Mouse (Mus musculus) stomach, postnatal 0 days (tissue): ENCODE measurements at regions not wholly inside any gene's neighbourhood (a gene's known extent, or its start where the extent isn't known, plus 50 kb on each side); places are given as distances from the start of the nearest gene placed in this dataset.
A peak's percentile ranks its signal among the peaks of the same experiment; 100 is the strongest.

ENCODE experiments used
- ATAC-seq: fragments of 200-750 bp; cut with Nextera tagmentation; 2 replicates; pipeline ENCODE4 v1.8.0; 2017; ENCODE audit not compliant: low FRiP score, low TSS enrichment
- DNase-seq: peaks from one replicate; pipeline ENCODE4 v3.0.0-alpha.2; 2016; ENCODE audit warnings: low spot score
- H3K27ac ChIP-seq: fragments of 300-500 bp; sonication (generic); replicated peaks from 2 replicates; pipeline ENCODE4 v1.5.1; 2014; ENCODE audit warnings: mild to moderate bottlenecking, control low read depth
- H3K27me3 ChIP-seq: fragments of 300-500 bp; sonication (generic); 2 replicates; pipeline ENCODE4 v1.6.1; 2014; ENCODE audit warnings: low read length; ENCODE audit not compliant: control insufficient read depth, insufficient read depth
- H3K36me3 ChIP-seq: fragments of 300-500 bp; sonication (generic); 2 replicates; pipeline ENCODE4 v1.6.1; 2014; ENCODE audit warnings: low read length, mixed read lengths; ENCODE audit not compliant: control insufficient read depth, insufficient read depth
- H3K4me1 ChIP-seq: fragments of 300-500 bp; sonication (generic); replicated peaks from 2 replicates; pipeline ENCODE4 v1.6.1; 2014; ENCODE audit warnings: antibody characterized with exemption; ENCODE audit not compliant: control insufficient read depth, insufficient read depth
- H3K4me2 ChIP-seq: fragments of 300-500 bp; sonication (generic); replicated peaks from 2 replicates; pipeline ENCODE4 v1.6.1; 2014; ENCODE audit warnings: low read depth, mild to moderate bottlenecking, control low read depth, moderate library complexity
- H3K4me3 ChIP-seq: fragments of 300-500 bp; sonication (generic); 2 replicates; pipeline ENCODE4 v1.5.1; 2014; ENCODE audit warnings: low read depth, low read length, control low read depth
- H3K9ac ChIP-seq: fragments of 300-500 bp; sonication (generic); 2 replicates; pipeline ENCODE4 v1.6.1; 2014; ENCODE audit warnings: mild to moderate bottlenecking, low read length, control low read depth, mixed read lengths
- H3K9me3 ChIP-seq: fragments of 300-500 bp; sonication (generic); 2 replicates; pipeline ENCODE4 v1.6.1; 2016; ENCODE audit warnings: low read length; ENCODE audit not compliant: control insufficient read depth
- CTCF ChIP-seq: IDR thresholded peaks from 2 replicates; pipeline ENCODE4 v1.5.1; 2016; ENCODE audit warnings: antibody characterized with exemption, low read depth, mild to moderate bottlenecking, moderate library complexity
- EP300 ChIP-seq: optimal IDR thresholded peaks from 2 replicates; pipeline ENCODE3; 2016; ENCODE audit warnings: antibody characterized with exemption
- WGBS: fragments of 180-500 bp; shearing (Covaris S2); extraction: QIAGEN DNeasy Blood & Tissue Kit; methylation state at CpG from one replicate; pipeline ENCODE4 v1.1.7; 2014; 5-methylcytosine and 5-hydroxymethylcytosine counted together

DNA sequence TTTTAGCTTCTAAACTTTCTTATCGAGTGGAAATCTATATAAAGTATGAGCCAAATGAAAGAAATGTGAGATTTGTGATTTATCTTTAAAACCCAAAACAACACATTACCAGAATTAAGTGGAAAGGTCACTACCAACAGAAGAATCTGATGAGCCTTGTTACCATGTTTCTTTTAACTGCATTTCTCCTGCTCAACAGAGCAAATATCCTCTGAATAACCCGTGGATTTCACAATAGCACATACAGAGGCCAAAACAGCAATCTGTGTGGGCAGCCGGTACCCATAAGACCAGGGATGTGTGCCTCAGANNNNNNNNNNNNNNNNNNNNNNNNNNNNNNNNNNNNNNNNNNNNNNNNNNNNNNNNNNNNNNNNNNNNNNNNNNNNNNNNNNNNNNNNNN is 85.3 kb downstream of the 4930444P10Rik start:
- Histone ChIP-seq H3K9me3 (no peaks in the 10 kb centered on the region), H3K27ac (no peak overlapping the region), H3K36me3 (no peaks in the 10 kb centered on the region), H3K4me3 (no peak overlapping the region), H3K27me3 (no peaks in the 10 kb centered on the region), H3K4me2 (no peak overlapping the region), H3K9ac (no peak overlapping the region), H3K4me1 (no peaks in the 10 kb centered on the region)
- ATAC-seq (no peak), DNase-seq (no peak)
- TF ChIP-seq EP300: no peak
- WGBS: 69% methylated on average over 3 of the region's 3 CpGs

DNA sequence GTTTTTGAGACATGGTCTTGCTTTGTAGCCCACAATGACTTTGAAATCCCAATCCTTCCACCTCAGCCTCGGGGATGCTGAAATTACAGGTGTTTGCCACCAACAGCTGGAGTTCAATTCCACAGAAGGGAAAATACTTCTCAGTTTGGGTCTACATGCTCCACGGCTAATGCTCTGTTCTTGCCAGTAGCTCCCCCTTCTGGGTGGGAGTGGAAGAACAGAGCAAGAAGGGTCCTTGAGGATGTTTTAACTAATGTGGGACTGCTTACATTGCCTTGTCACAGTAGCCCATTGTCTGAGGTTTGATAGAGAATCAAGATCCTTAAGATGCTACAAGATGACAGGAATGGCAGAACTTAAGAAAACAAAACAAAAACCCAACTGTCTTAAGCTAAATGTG is 86.2 kb downstream of the 4930444P10Rik start:
- peak; percentile 36; the same call in 1 of the 2 replicates for TF ChIP-seq CTCF
- TF ChIP-seq EP300: no peak
- Histone ChIP-seq H3K27me3 (no peaks in the 10 kb centered on the region), H3K9me3 (no peaks in the 10 kb centered on the region), H3K36me3 (no peaks in the 10 kb centered on the region), H3K27ac (no peak overlapping the region), H3K4me1 (no peaks in the 10 kb centered on the region), H3K4me2 (no peak overlapping the region), H3K4me3 (no peak overlapping the region), H3K9ac (no peak overlapping the region)
- DNase-seq (no peak), ATAC-seq (no peak)
- WGBS: 71% methylated on average over 2 of the region's 2 CpGs

DNA sequence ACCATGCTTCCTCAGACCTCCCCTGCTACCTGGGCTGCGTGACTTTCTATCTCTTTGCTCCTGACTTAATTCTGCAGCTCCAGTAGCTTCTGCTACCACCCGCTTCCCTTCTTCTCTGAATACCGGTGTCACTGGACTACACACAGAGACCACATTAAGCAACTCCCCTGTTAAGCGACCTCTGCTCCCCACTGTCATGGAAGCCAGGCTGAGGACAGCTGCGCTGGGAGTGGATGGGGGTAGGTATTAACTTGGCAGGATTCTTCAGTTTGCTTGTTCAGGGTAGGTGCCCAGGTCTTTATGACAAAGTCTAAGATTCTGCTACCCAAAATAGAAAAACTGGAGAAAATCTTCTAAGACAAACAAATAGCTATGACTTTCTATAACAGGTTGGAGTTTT is 96.0 kb downstream of the 4930444P10Rik start:
- Histone ChIP-seq H3K27me3 (no peaks in the 10 kb centered on the region), H3K9ac (no peak overlapping the region), H3K9me3 (no peaks in the 10 kb centered on the region), H3K4me3 (no peak overlapping the region), H3K27ac (no peak overlapping the region), H3K4me2 (no peak overlapping the region), H3K36me3 (no peaks in the 10 kb centered on the region), H3K4me1 (no peaks in the 10 kb centered on the region)
- WGBS: 83% methylated on average over 5 of the region's 5 CpGs
- ATAC-seq: no peak
- no peak for TF ChIP-seq EP300
- TF ChIP-seq CTCF: no peak
- no peak for DNase-seq

- DNase-seq: no peak
- TF ChIP-seq CTCF (no peak), EP300 (no peak)
- Histone ChIP-seq H3K9ac (no peak overlapping the region), H3K36me3 (no peaks in the 10 kb centered on the region), H3K4me3 (no peak overlapping the region), H3K4me1 (no peaks in the 10 kb centered on the region), H3K27me3 (no peaks in the 10 kb centered on the region), H3K4me2 (no peak overlapping the region), H3K27ac (no peak overlapping the region), H3K9me3 (no peaks in the 10 kb centered on the region)
- ATAC-seq: no peak
- WGBS: 46% methylated on average over 2 of the region's 2 CpGs
Measured at GRCm38 (mm10) chr1:15996341-15996740, 96.8 kb downstream of the 4930444P10Rik start.

DNA sequence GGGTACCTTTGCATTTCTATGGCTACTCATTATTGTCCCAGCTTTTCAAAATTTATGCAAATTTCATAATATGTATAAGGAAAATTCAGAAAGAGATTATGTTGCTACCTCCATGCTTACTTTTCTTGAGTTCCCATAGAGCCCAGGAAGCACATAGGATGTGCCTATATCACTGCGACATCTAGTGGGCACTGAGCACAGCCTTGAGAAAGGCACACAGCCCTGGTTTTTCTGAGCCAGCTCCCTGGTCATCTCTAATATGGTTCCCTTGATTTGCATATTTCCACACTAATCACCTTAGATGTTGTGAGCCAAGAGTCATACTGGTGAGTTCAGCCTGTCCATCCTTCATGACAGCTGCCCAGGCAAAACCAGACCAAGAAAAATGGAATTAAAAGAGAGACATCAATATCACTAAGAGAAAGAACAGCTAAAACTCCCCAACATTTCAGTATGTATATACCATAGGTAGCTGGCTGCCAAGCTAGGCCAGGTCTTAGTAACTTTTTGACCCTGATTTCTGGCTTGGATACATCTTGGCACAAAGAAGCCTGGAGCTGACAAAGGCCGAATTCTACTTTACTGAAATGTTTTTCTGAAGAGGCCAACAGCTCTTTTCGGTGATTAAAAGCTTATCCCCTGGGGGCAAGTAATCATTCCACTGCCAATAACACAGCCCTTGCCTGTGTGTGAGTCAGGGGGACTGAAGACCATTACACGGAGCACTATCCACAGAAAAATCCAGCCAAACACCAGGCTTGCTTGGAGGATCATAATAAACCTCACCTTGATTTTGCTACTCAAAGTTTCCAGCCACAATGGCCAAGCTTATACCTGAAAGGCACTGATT is 99.3 kb downstream of the 4930444P10Rik start:
- no peaks in the 10 kb centered on the region for H3K4me1 ChIP-seq
- no peak for ATAC-seq
- H3K4me3 ChIP-seq: no peak overlapping the region
- H3K27ac ChIP-seq: no peak overlapping the region
- H3K9ac ChIP-seq: no peak overlapping the region
- DNase-seq: no peak
- WGBS: 40% methylated on average over 4 of the region's 4 CpGs
- no peaks in the 10 kb centered on the region for H3K27me3 ChIP-seq
- no peak overlapping the region for H3K4me2 ChIP-seq
- TF ChIP-seq EP300 (no peak), CTCF (peak; percentile 78)
- no peaks in the 10 kb centered on the region for H3K36me3 ChIP-seq
- H3K9me3 ChIP-seq: no peaks in the 10 kb centered on the region

- H3K27ac ChIP-seq: no peak overlapping the region
- no peaks in the 10 kb centered on the region for H3K4me1 ChIP-seq
- no peaks in the 10 kb centered on the region for H3K27me3 ChIP-seq
- DNase-seq (no peak), ATAC-seq (no peak)
- H3K9ac ChIP-seq: no peak overlapping the region
- no peaks in the 10 kb centered on the region for H3K36me3 ChIP-seq
- H3K4me2 ChIP-seq: no peak overlapping the region
- WGBS: 36% methylated on average over 2 of the region's 2 CpGs
- H3K4me3 ChIP-seq: no peak overlapping the region
- no peak for TF ChIP-seq EP300
- no peak for TF ChIP-seq CTCF
- H3K9me3 ChIP-seq: no peaks in the 10 kb centered on the region
Measured at GRCm38 (mm10) chr1:15990982-15991381, 102.1 kb downstream of the 4930444P10Rik start.
